Mouse (Mus musculus) adrenal gland, adult 18-20 months (tissue): ENCODE data around the gene Tmem208. TPM values are rescaled to one million over a fixed set of nuclear protein-coding genes. Genes with fewer than 3 reads are reported as not detected.

ENCODE experiments used
- DNase-seq, 2 experiments: peaks; one replicate each; pipeline ENCODE4 v3.0.0; 2021 to 2022; ENCODE audit warnings: low spot score in 2 of 2
- microRNA-seq, 2 experiments: library from miRNA; unstranded; fragments of <30 nt; microRNA quantifications; one replicate each; pipeline ENCODE4 v1.2.0; 2021; ENCODE audit warnings: borderline number of aligned reads in 2 of 2
- total RNA-seq, 2 experiments: library from RNA; stranded (reverse); gene quantifications; 1 replicate in 1 of 2; 2 replicates in 1 of 2; pipeline ENCODE4 v1.2.3; 2021

Tmem208 gene
- total RNA-seq, 2 experiments from 2014 or later: 55.6 to 69.6 TPM

DNA sequence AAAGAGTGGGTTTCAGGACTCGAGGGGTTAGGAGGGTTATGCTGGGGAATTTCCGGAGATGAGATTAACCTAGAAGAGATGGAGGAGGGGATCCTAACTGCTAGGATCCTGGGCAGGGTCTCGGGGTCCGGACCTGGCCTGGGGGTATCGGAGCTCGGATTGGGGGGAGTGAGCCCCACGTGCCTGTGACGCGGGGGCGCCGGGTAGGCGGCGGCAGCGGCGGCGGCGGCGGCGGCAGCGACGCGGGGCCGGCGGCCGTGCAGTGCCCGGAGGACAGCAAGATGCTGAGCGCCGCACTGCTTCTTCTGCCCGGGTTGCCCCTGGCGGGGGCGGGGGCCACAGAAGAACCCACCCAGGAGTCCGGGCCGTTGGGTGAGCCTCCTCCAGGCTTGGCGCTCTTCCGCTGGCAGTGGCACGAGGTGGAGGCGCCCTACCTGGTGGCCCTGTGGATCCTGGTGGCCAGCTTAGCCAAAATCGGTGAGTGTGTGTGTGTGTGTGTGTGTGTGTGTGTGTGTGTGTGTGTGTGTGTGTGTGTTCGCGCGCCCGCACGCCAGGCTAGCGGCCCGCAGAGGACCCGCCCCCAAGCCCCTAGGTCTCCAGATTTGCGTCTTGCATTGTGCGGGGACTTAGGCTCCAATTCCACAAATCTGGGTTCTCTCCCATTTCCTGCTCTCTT, 23.1 kb downstream of the Tmem208 start:
- peak; percentile 29 to 46 for DNase-seq

DNA sequence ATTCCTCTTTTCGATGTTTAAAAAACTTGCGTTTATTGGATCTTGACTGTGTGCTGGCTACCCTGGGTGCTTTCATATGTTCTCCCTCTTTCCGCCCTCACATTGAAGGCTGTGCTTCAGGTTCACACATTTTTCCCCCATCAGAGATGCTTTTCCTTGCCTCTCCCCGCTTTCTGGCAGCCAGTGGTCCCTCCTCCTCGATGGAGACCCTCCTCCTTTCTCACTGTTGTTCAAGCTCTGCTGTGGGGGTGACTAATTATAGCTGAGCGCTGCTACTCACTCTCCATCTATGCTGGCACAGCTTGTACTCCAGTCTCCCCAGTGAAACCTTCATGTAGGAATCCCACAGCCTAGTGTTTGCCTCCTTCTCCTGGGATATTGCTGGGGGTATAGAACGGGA, 24.0 kb downstream of the Tmem208 start:
- no peak for DNase-seq

DNA sequence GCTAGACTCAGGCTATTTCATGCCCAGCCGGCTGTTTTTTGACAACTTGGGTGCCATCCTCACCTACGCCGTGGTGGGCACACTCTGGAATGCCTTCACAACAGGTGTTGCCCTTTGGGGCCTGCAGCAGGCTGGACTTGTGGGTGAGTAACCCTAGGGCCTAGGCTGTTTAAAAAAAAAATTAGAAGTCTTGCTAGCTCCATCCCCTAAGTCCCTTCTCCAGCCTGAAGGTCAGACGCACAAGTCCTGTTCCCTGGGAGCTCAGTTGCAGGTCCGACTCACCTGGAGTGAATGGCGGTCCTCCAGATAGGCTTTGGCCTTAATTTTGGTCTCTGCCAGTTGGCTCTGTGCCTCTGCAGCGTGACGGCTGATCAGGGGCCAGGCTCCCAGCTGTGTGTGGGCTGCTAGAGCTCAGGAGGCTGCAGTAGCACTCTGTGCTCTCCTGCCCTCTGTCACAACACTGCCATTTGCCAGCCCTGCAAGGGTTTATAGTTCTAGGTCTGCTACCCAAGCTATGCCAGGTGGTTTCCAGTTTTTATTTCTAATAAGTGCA, 27.5 kb downstream of the Tmem208 start:
- no peak for DNase-seq

GRCm38 (mm10) chr8:105354549-105354948, 28.4 kb downstream of the Tmem208 start:
- no peak for DNase-seq

- no peak for DNase-seq
Observed at GRCm38 (mm10) chr8:105355179-105356024, 29.2 kb downstream of the Tmem208 start.

- no peak for DNase-seq
Observed at GRCm38 (mm10) chr8:105356681-105357080, 30.5 kb downstream of the Tmem208 start.

GRCm38 (mm10) chr8:105359208-105359607, 33.1 kb downstream of the Tmem208 start:
- no peak for DNase-seq

DNA sequence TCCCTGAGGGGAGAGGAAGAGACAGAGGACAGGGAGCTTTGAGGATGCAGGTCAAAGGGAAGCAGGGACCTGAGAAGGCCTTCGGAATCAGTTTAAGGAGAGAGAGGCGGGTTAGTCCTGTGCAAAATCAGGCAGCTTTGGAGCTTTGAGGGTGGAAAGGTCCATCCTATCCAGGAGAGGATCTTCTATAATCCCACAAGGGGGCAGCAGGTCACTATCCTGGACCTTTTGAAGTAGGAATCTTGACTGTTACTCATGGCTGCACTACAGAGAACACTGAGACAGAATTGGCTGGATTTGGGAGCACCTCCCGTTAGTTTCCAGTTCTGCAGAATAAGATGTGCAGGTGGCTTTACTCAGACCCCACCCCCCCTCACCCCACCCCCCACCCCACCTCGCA, 33.5 kb downstream of the Tmem208 start:
- DNase-seq: no peak

DNA sequence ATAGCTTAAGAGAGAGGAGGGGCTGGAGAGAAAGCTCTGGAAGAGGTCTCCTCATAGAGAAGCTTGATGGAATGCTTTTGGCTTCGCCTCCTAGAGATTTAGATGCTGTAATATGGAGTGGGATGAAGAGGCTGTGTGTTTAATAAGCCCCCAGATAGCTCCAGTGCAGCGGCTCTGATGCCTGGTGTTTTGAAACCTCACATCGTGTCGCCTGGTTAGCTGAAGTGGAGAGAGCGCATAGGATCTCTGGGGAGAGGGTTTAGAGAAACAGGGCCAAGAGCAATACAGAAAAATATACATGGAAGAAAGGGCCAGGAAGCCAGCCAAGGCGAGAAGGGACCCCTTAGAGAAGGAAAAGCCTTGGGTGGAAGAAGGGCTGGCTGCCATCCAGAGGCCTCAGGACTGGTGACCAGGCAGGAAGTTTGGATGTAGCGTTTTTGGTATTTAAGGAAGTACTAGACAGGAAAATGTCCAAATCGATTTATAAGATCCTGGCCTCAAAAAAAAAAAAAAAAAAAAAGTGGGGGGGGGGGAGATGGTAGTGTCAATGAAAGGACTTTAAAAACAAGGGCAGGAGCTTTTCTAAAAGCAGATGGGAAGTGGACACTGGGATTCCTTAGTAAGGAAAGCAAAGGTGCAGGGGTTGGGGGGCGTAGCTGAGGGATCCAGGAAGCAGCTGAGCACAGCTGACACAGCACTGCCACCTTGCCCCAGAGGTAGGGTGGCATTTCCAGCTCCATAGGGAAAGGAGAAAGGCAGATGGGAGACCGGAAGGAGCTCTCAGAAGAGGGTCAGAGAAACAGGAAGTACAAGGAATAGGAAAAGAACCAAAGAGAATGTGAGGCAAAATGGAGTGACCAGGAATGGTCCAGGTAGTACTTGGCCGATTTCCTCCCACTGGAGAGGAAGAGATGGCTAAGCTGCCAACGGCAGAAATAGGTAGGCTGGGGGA, 35.9 kb downstream of the Tmem208 start:
- DNase-seq: no peak

DNA sequence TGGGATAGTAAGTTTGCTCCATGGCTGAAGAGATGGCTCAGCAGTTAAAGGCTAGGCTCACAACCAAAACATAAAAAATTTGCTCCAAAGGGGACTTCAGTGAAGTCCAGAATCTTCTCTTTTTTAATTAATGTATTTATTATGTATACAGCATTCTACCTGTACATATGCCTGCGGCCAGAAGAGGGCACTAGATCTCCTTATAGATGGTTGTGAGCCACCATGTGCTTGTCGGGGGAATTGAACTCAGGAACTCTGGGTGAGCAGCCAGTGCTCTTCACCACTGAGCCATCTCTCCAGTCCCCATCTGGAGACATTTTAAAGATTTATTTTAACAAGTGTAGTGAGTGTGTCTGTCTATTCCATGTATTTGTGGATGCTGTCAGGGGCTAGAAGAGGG, 41.0 kb downstream of the Tmem208 start:
- DNase-seq: no peak

GRCm38 (mm10) chr8:105372473-105372872, 46.3 kb downstream of the Tmem208 start:
- DNase-seq: peak in 1 of 2 experiments; percentile 26

DNA sequence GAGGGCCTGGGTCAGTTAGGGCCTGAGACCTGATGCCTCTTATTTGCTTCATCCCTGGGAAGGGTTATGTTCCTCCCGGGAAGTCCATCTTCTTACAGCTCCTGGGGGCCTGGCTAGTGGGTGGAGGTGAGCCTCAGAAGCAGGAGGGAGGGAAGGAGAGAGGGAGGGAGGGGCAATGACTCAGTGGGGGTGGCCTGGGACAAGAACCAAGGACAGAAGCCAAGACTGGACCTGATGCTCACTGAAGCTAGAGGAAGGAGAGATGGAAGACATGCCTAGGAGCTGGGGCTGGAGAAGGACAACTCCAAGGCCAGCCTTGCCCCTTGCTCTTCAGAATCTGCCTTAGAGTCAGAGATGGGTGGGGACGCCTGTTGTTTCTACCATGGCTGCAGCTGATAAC, 46.9 kb downstream of the Tmem208 start, which contains the start of gene Plekhg4:
Plekhg4 (plus strand) TSS at position 243 of the 400 bp plus-strand sequence.
- peak in 1 of 2 experiments; percentile 39 for DNase-seq

- DNase-seq: no peak
Observed at GRCm38 (mm10) chr8:105374513-105374966, 48.4 kb downstream of the Tmem208 start.

- DNase-seq: no peak
Observed at GRCm38 (mm10) chr8:105378673-105379072, 52.5 kb downstream of the Tmem208 start.

DNA sequence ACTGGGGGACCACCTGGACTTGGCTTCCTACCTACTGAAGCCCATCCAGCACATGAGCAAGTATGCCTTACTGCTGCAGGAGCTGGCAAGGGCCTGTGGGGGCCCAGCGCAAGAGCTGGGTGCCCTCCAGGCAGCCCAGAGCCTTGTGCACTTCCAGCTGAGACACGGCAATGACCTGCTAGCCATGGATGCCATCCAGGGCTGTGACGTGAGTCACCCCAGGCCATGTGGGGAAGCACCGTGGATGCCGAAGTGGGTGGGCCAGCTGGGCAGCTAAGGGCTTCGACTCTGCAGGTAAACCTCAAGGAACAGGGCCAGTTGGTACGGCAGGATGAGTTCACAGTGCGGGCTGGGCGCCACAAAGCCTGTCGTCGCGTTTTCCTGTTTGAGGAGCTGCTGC, 54.2 kb downstream of the Tmem208 start:
- DNase-seq: no peak

- no peak for DNase-seq
Observed at GRCm38 (mm10) chr8:105384070-105384469, 57.9 kb downstream of the Tmem208 start.

Small RNA genes lying within 50 kb of the gene (microRNA-seq; reads per million reads assigned to microRNA genes)
- 0 reads per million in 2 experiments for gene Gm27320
- 3,519 to 6,929 reads per million in 2 experiments for gene Mir328

Other genes starting within 250 kb of the Tmem208 start
- not detected for gene Ces3b, start 242.6 kb upstream of the Tmem208 start, total RNA-seq
- not detected for gene Ces4a, start 194.6 kb upstream of the Tmem208 start, total RNA-seq
- 100 to 1,000 TPM in 1 of 2 experiments, 10 to 100 TPM in 1; 89.7 to 105 TPM for gene Cbfb, start 155.7 kb upstream of the Tmem208 start, total RNA-seq
- gene D230025D16Rik, start 101.2 kb upstream of the Tmem208 start, total RNA-seq: 10 to 100 TPM; 23.4 to 32.0 TPM
- gene B3gnt9, start 71.2 kb upstream of the Tmem208 start, total RNA-seq: 1 to 10 TPM; 2.7 to 3.2 TPM
- 10 to 100 TPM; 13.1 to 15.5 TPM for gene Tradd, start 61.7 kb upstream of the Tmem208 start, total RNA-seq
- 1 to 10 TPM; 3.7 to 4.3 TPM for gene Fbxl8, start 61.7 kb upstream of the Tmem208 start, total RNA-seq
- gene Hsf4, start 56.6 kb upstream of the Tmem208 start, total RNA-seq: 1 to 10 TPM; 2.2 to 4.3 TPM
- gene Nol3, start 50.2 kb upstream of the Tmem208 start, total RNA-seq: 10 to 100 TPM in 1 of 2 experiments, 1 to 10 TPM in 1; 6.7 to 20.3 TPM
- 1 to 10 TPM; 2.2 to 2.8 TPM for gene 4931428F04Rik, start 36.5 kb upstream of the Tmem208 start, total RNA-seq
- gene Exoc3l, start 30.3 kb upstream of the Tmem208 start, total RNA-seq: 10 to 100 TPM; 15.6 to 17.2 TPM
- gene E2f4, start 28.7 kb upstream of the Tmem208 start, total RNA-seq: 10 to 100 TPM; 43.2 to 44.9 TPM
- 1 to 10 TPM; 4.5 to 6.9 TPM for gene Elmo3, start 20.8 kb upstream of the Tmem208 start, total RNA-seq
- gene Lrrc29, start 76 bp upstream of the Tmem208 start, total RNA-seq: 1 to 10 TPM; 3.1 to 3.8 TPM
- 1 to 10 TPM; 8.3 to 8.6 TPM for gene Fhod1, start 21.6 kb downstream of the Tmem208 start, total RNA-seq
- gene Slc9a5, start 22.5 kb downstream of the Tmem208 start, total RNA-seq: under 1 TPM; 0.58 to 0.93 TPM
- under 1 TPM; 0.17 to 0.67 TPM for gene Plekhg4, start 46.9 kb downstream of the Tmem208 start, total RNA-seq
- gene Kctd19, start 87.1 kb downstream of the Tmem208 start, total RNA-seq: under 1 TPM in 1 of 2 experiments, not detected in 1; 0.13 TPM
- gene Lrrc36, start 87.2 kb downstream of the Tmem208 start, total RNA-seq: 1 to 10 TPM; 3.3 to 4.5 TPM
- 10 to 100 TPM; 24.0 to 43.0 TPM for gene Tppp3, start 145.2 kb downstream of the Tmem208 start, total RNA-seq
- gene Zdhhc1, start 170.5 kb downstream of the Tmem208 start, total RNA-seq: 10 to 100 TPM; 18.1 to 18.3 TPM
- under 1 TPM; 0.16 to 0.53 TPM for gene Hsd11b2, start 192.4 kb downstream of the Tmem208 start, total RNA-seq
- 100 to 1,000 TPM; 118 to 121 TPM for gene Atp6v0d1, start 239.7 kb downstream of the Tmem208 start, total RNA-seq